Mouse (Mus musculus) MEL (cell line): ENCODE measurements at regions not wholly inside any gene's neighbourhood (a gene's known extent, or its start where the extent isn't known, plus 50 kb on each side); places are given as distances from the start of the nearest gene placed in this dataset.

Source experiments
- DNase-seq: peaks from one replicate; pipeline ENCODE4 v3.0.0; 2011; ENCODE audit warnings: low read depth, low spot score
- H3K27ac ChIP-seq: 2 replicates; pipeline ENCODE4 v1.5.1; 2012; ENCODE audit warnings: low read depth, mild to moderate bottlenecking, control low read depth, low read length, moderate library complexity; ENCODE audit not compliant: control insufficient read depth
- H3K27me3 ChIP-seq, 2 experiments: fragments of 150-350 bp in 1 of 2; sonication (generic) in 1 of 2; 2 replicates each; pipeline ENCODE4 v1.6.1; 2012; ENCODE audit warnings: low read length in 2 of 2, mild to moderate bottlenecking in 2 of 2, improper control_type of control experiment in 1 of 2, moderate library complexity in 1 of 2; ENCODE audit not compliant: insufficient read depth in 2 of 2, control insufficient read depth in 1 of 2
- H3K36me3 ChIP-seq, 2 experiments: 2 replicates each; pipeline ENCODE4 v1.6.1; 2012 to 2014; ENCODE audit warnings: low read length in 2 of 2, improper control_type of control experiment in 1 of 2, inconsistent platforms in 1 of 2, mild to moderate bottlenecking in 1 of 2; ENCODE audit not compliant: insufficient read depth in 2 of 2, control insufficient read depth in 1 of 2
- H3K4me1 ChIP-seq, 2 experiments: fragments of 150-350 bp in 1 of 2; sonication (generic) in 1 of 2; 2 replicates each; pipeline ENCODE4 v1.6.1; 2012; ENCODE audit warnings: low read length in 2 of 2, improper control_type of control experiment in 1 of 2, mild to moderate bottlenecking in 1 of 2; ENCODE audit not compliant: insufficient read depth in 2 of 2, control insufficient read depth in 1 of 2
- H3K4me3 ChIP-seq, 2 experiments: fragments of 150-350 bp in 1 of 2; sonication (generic) in 1 of 2; 2 replicates each; pipeline ENCODE4 v1.5.1; 2012; ENCODE audit warnings: low read depth in 2 of 2, low read length in 2 of 2, mild to moderate bottlenecking in 2 of 2, moderate library complexity in 2 of 2, control low read depth in 1 of 2, improper control_type of control experiment in 1 of 2; ENCODE audit not compliant: control insufficient read depth in 1 of 2, insufficient read depth in 1 of 2
- H3K79me2 ChIP-seq: 2 replicates; pipeline ENCODE4 v1.6.1; 2012; ENCODE audit warnings: mild to moderate bottlenecking, low read length, moderate library complexity; ENCODE audit not compliant: control insufficient read depth, poor library complexity, insufficient read depth
- H3K9ac ChIP-seq: 2 replicates; pipeline ENCODE4 v1.6.1; 2012; ENCODE audit warnings: low read depth, mild to moderate bottlenecking, control low read depth, low read length, moderate library complexity; ENCODE audit not compliant: control insufficient read depth, poor library complexity, severe bottlenecking
- H3K9me3 ChIP-seq: fragments of 150-350 bp; sonication (generic); replicated peaks from 2 replicates; pipeline ENCODE4 v1.6.1; 2012; ENCODE audit warnings: mild to moderate bottlenecking, low read length, improper control_type of control experiment, moderate library complexity; ENCODE audit not compliant: insufficient read depth
- BHLHE40 ChIP-seq: IDR thresholded peaks from 2 replicates; pipeline ENCODE4 v1.6.1; 2012; ENCODE audit warnings: low read depth, mild to moderate bottlenecking, inconsistent platforms, low read length, improper control_type of control experiment, borderline replicate concordance
- CHD2 ChIP-seq: IDR thresholded peaks from 2 replicates; pipeline ENCODE4 v1.6.1; 2011; ENCODE audit warnings: low read length, improper control_type of control experiment
- GABPA ChIP-seq: IDR thresholded peaks from 2 replicates; pipeline ENCODE4 v1.6.1; 2012; ENCODE audit warnings: low read depth, mild to moderate bottlenecking, inconsistent platforms, low read length, improper control_type of control experiment, moderate library complexity
- JUND ChIP-seq: IDR thresholded peaks from 2 replicates; pipeline ENCODE4 v1.6.1; 2011; ENCODE audit warnings: low read depth, mild to moderate bottlenecking, improper control_type of control experiment, low read length
- KAT2A ChIP-seq: conservative IDR thresholded peaks from 2 replicates; pipeline ENCODE4 v1.6.1; 2012; ENCODE audit warnings: low read depth, low read length, improper control_type of control experiment, inconsistent platforms
- MAFK ChIP-seq: IDR thresholded peaks from 2 replicates; pipeline ENCODE4 v1.6.1; 2011; ENCODE audit warnings: low read depth, mild to moderate bottlenecking, low read length, improper control_type of control experiment, borderline replicate concordance
- MAX ChIP-seq: IDR thresholded peaks from 2 replicates; pipeline ENCODE4 v1.6.1; 2011; ENCODE audit warnings: low read length, improper control_type of control experiment
- NELFE ChIP-seq: IDR thresholded peaks from 2 replicates; pipeline ENCODE4 v1.6.1; 2011; ENCODE audit warnings: low read depth, low read length, improper control_type of control experiment
- RAD21 ChIP-seq: IDR thresholded peaks from 2 replicates; pipeline ENCODE4 v1.6.1; 2011; ENCODE audit warnings: mild to moderate bottlenecking, low read depth, low read length, improper control_type of control experiment
- SIN3A ChIP-seq: IDR thresholded peaks from 2 replicates; pipeline ENCODE4 v1.6.1; 2012; ENCODE audit warnings: low read length, improper control_type of control experiment, inconsistent platforms
- USF1 ChIP-seq: IDR thresholded peaks from 2 replicates; pipeline ENCODE4 v1.6.1; 2014; ENCODE audit warnings: low read depth, mild to moderate bottlenecking, inconsistent platforms, low read length, improper control_type of control experiment, moderate library complexity
- USF2 ChIP-seq, 2 experiments: IDR thresholded peaks; 2 replicates each; pipeline ENCODE4 v1.6.1; 2011 to 2012; ENCODE audit warnings: improper control_type of control experiment in 2 of 2, low read length in 2 of 2, borderline replicate concordance in 1 of 2, inconsistent platforms in 1 of 2, low read depth in 1 of 2, mild to moderate bottlenecking in 1 of 2; ENCODE audit not compliant: insufficient read depth in 1 of 2

DNA sequence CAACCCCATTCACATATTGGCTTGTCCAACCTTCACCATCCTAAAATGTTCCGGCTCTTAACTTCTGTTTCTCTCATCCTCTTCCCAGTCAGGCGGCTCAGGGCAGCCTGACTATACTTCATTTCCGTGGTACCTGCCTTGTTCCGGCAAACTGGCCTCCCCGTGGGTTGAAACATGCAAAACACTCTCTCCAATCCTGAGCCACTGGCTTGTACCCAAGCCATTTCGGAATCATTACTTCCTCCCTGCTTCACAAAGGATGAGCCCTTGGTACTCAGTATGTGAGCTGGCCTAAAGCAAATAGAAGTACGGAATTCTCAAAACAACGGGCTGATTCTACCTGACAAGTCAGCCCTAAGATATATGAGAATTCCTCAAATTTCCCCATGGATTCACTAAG, 112.1 kb downstream of the Actbl2 start:
- Histone ChIP-seq H3K79me2 (no peaks in the 10 kb centered on the region), H3K36me3 (no peaks in the 10 kb centered on the region), H3K4me3 (no peak overlapping the region), H3K9ac (no peak overlapping the region), H3K9me3 (no peaks in the 10 kb centered on the region), H3K27me3 (peaks cover 0 to 1% of the 10 kb centered on the region in 2 experiments; a peak in 1 of 4 replicates), H3K4me1 (no peaks in the 10 kb centered on the region), H3K27ac (no peak overlapping the region)
- TF ChIP-seq CHD2 = no peak
- no peak for TF ChIP-seq NELFE
- TF ChIP-seq BHLHE40 = no peak
- TF ChIP-seq JUND = no peak
- TF ChIP-seq USF2 (IDR thresholded peaks at IDR 0.05; ENCODE audit: borderline replicate concordance in 1 of 2, insufficient read depth in 1 of 2, low read depth in 1 of 2, low read length in 2 of 2) = no peak
- no peak for TF ChIP-seq RAD21
- TF ChIP-seq GABPA = no peak
- TF ChIP-seq USF1 = no peak
- no peak for DNase-seq

- Histone ChIP-seq H3K27ac (no peak overlapping the region), H3K4me3 (no peak overlapping the region), H3K79me2 (no peaks in the 10 kb centered on the region), H3K4me1 (no peaks in the 10 kb centered on the region), H3K36me3 (no peaks in the 10 kb centered on the region), H3K9me3 (no peaks in the 10 kb centered on the region), H3K27me3 (no peaks in the 10 kb centered on the region), H3K9ac (no peak overlapping the region)
- DNase-seq = no peak
- TF ChIP-seq MAFK (no peak), SIN3A (no peak), MAX (no peak), KAT2A (no peak)
Observed at GRCm38 (mm10) chr13:111367620-111368019, 112.8 kb downstream of the Actbl2 start.

DNA sequence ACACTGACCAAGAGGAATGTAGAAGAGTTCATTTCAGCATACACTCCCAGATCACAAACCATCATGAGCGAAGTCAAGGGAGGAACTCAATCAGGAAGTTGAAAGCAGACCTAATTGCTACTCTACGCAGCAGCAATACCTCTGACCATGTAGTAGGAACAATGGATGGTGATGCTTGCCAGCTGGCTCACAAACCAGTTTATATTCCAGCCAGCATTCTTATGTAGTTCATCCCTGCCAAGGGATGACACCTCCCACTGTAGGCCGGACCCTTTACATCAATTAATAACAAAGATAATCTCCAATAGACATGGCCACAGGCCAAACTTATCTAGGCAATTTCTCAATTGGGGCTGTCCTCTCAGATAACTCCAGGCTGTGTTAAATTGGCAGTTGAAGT, 115.1 kb downstream of the Actbl2 start:
- Histone ChIP-seq H3K9ac (no peak overlapping the region), H3K4me1 (no peaks in the 10 kb centered on the region)

More for the DNA sequence above, 115.1 kb downstream of the Actbl2 start:
- Histone ChIP-seq H3K79me2 (no peaks in the 10 kb centered on the region), H3K27ac (no peak overlapping the region), H3K27me3 (no peaks in the 10 kb centered on the region), H3K36me3 (no peaks in the 10 kb centered on the region)
- DNase-seq = no peak
- TF ChIP-seq USF1 = no peak
- TF ChIP-seq MAX = no peak
- no peak for TF ChIP-seq MAFK
- TF ChIP-seq, all 39 proteins: peak for 0
- Histone ChIP-seq H3K4me3 (no peak overlapping the region), H3K9me3 (no peaks in the 10 kb centered on the region)
